Mouse (Mus musculus) lung, postnatal 0 days (tissue): Measurements from ENCODE around the gene Vps35l.

Experiments used
- CTCF ChIP-seq: IDR thresholded peaks from 2 replicates; pipeline ENCODE4 v1.5.1; 2016; ENCODE audit warnings: antibody characterized with exemption, mild to moderate bottlenecking
- EP300 ChIP-seq: IDR thresholded peaks from 2 replicates; pipeline ENCODE4 v1.6.1; 2016; ENCODE audit warnings: antibody characterized with exemption, mild to moderate bottlenecking, control low read depth

- no peak for TF ChIP-seq CTCF
- TF ChIP-seq EP300: no peak
Observed at GRCm38 (mm10) chr7:118817741-118818140, 77.7 kb downstream of the Vps35l start.
